Mouse (Mus musculus): ENCODE measurements around the gene Kcnj11.

The Kcnj11 gene

GRCm38 (mm10) chr7:46104256-46104915, 3.8 kb upstream of the Kcnj11 start:
- no peak for DNase-seq (ENCODE audit: low read depth, low spot score)

GRCm38 (mm10) chr7:46103771-46104170, 3.2 kb upstream of the Kcnj11 start:
- no peak for DNase-seq (ENCODE audit: low read depth, low spot score)

- DNase-seq (ENCODE audit: low read depth, low spot score) = no peak
Measured at GRCm38 (mm10) chr7:46103075-46103591, 2.6 kb upstream of the Kcnj11 start.

- DNase-seq (ENCODE audit: low read depth, low spot score) = no peak
Measured at GRCm38 (mm10) chr7:46099682-46100081, 882 bp downstream of the Kcnj11 start.

- DNase-seq (ENCODE audit: low read depth, low spot score) = no peak
Measured at GRCm38 (mm10) chr7:46098919-46099286, 1.7 kb downstream of the Kcnj11 start.

GRCm38 (mm10) chr7:46098221-46098918, 2.2 kb downstream of the Kcnj11 start:
- no peak for DNase-seq (ENCODE audit: low read depth, low spot score)

- DNase-seq (ENCODE audit: low read depth, low spot score) = no peak
Measured at GRCm38 (mm10) chr7:46097319-46097783, 3.2 kb downstream of the Kcnj11 start.

GRCm38 (mm10) chr7:46096136-46096535, 4.4 kb downstream of the Kcnj11 start:
- peak; percentile 52 for DNase-seq (ENCODE audit: low read depth, low spot score)

- no peak for DNase-seq (ENCODE audit: low read depth, low spot score)
Measured at GRCm38 (mm10) chr7:46092803-46093202, 7.8 kb downstream of the Kcnj11 start.

GRCm38 (mm10) chr7:46088241-46088640, 12.3 kb downstream of the Kcnj11 start:
- no peak for DNase-seq (ENCODE audit: low read depth, low spot score)

- no peak for DNase-seq (ENCODE audit: low read depth, low spot score)
Measured at GRCm38 (mm10) chr7:46086378-46086777, 14.2 kb downstream of the Kcnj11 start.

- no peak for DNase-seq (ENCODE audit: low read depth, low spot score)
Measured at GRCm38 (mm10) chr7:46084839-46085513, 15.6 kb downstream of the Kcnj11 start.

- no peak for DNase-seq (ENCODE audit: low read depth, low spot score)
Measured at GRCm38 (mm10) chr7:46084024-46084423, 16.5 kb downstream of the Kcnj11 start.

GRCm38 (mm10) chr7:46077675-46078074, 22.9 kb downstream of the Kcnj11 start:
- DNase-seq (ENCODE audit: low read depth, low spot score) = no peak

GRCm38 (mm10) chr7:46076844-46077243, 23.7 kb downstream of the Kcnj11 start:
- no peak for DNase-seq (ENCODE audit: low read depth, low spot score)

- DNase-seq (ENCODE audit: low read depth, low spot score) = no peak
Measured at GRCm38 (mm10) chr7:46068831-46069230, 31.7 kb downstream of the Kcnj11 start.

GRCm38 (mm10) chr7:46063296-46063695, 37.3 kb downstream of the Kcnj11 start:
- DNase-seq (ENCODE audit: low read depth, low spot score) = no peak

- DNase-seq (ENCODE audit: low read depth, low spot score) = no peak
Measured at GRCm38 (mm10) chr7:46061614-46062013, 39.0 kb downstream of the Kcnj11 start.

- no peak for DNase-seq (ENCODE audit: low read depth, low spot score)
Measured at GRCm38 (mm10) chr7:46060688-46061087, 39.9 kb downstream of the Kcnj11 start.

- peak; percentile 66 for DNase-seq (ENCODE audit: low read depth, low spot score)
Measured at GRCm38 (mm10) chr7:46058882-46059281, 41.7 kb downstream of the Kcnj11 start.

GRCm38 (mm10) chr7:46053566-46053965, 47.0 kb downstream of the Kcnj11 start:
- DNase-seq (ENCODE audit: low read depth, low spot score) = no peak

- DNase-seq (ENCODE audit: low read depth, low spot score) = peak; percentile 28
Measured at GRCm38 (mm10) chr7:46052161-46052821, 48.3 kb downstream of the Kcnj11 start.
